Mouse (Mus musculus) erythroid progenitor cell, adult 5-6 weeks (primary cell): ENCODE results near the gene Stx8. TPM values are rescaled to one million over a fixed set of nuclear protein-coding genes. Genes with fewer than 3 reads are reported as not detected.

Source experiments
- ATAC-seq: replicated peaks from 2 replicates; pipeline ENCODE4 v1.8.0; 2016; ENCODE audit warnings: moderate number of reproducible peaks, mild to moderate bottlenecking, moderate TSS enrichment, inconsistent platforms; ENCODE audit not compliant: poor library complexity, low FRiP score, severe bottlenecking
- total RNA-seq, 2 experiments: library from RNA; stranded (forward) in 1 of 2; stranded (reverse) in 1 of 2; fragments of 150-400 nt in 1 of 2; fragments of 186-747, 209-891 nt in 1 of 2; gene quantifications; 2 replicates each; pipeline versions ENCODE4 v1.2.3 to v1.2.4; 2015 to 2017; ENCODE audit warnings: low replicate concordance in 2 of 2

The Stx8 gene
- total RNA-seq, 2 experiments from 2014 or later: 3.3 to 14.7 TPM

- no peak for ATAC-seq
Observed at GRCm38 (mm10) chr11:68074686-68075085, 108.7 kb downstream of the Stx8 start.

- ATAC-seq: no peak
Observed at GRCm38 (mm10) chr11:68075331-68075730, 109.3 kb downstream of the Stx8 start.

GRCm38 (mm10) chr11:68079756-68080155 is 113.8 kb downstream of the Stx8 start:
- ATAC-seq: no peak

- ATAC-seq: no peak
Observed at GRCm38 (mm10) chr11:68080999-68081398, 115.0 kb downstream of the Stx8 start.

- no peak for ATAC-seq
Observed at GRCm38 (mm10) chr11:68082756-68083155, 116.8 kb downstream of the Stx8 start.

- ATAC-seq: no peak
Observed at GRCm38 (mm10) chr11:68083562-68083961, 117.6 kb downstream of the Stx8 start.

GRCm38 (mm10) chr11:68086221-68086620 is 120.2 kb downstream of the Stx8 start:
- ATAC-seq: no peak

- ATAC-seq: no peak
Observed at GRCm38 (mm10) chr11:68089426-68089825, 123.4 kb downstream of the Stx8 start.

- ATAC-seq: no peak
Observed at GRCm38 (mm10) chr11:68089885-68090592, 124.0 kb downstream of the Stx8 start.

GRCm38 (mm10) chr11:68091975-68092759 is 126.2 kb downstream of the Stx8 start:
- ATAC-seq: no peak

GRCm38 (mm10) chr11:68101598-68101997 is 135.6 kb downstream of the Stx8 start:
- no peak for ATAC-seq

- ATAC-seq: no peak
Observed at GRCm38 (mm10) chr11:68103480-68103879, 137.5 kb downstream of the Stx8 start.

GRCm38 (mm10) chr11:68106053-68106452 is 140.1 kb downstream of the Stx8 start:
- no peak for ATAC-seq

- no peak for ATAC-seq
Observed at GRCm38 (mm10) chr11:68113454-68114100, 147.6 kb downstream of the Stx8 start.

GRCm38 (mm10) chr11:68114202-68114601 is 148.2 kb downstream of the Stx8 start:
- ATAC-seq: no peak

GRCm38 (mm10) chr11:68116157-68116556 is 150.2 kb downstream of the Stx8 start:
- ATAC-seq: no peak

GRCm38 (mm10) chr11:68117878-68118660 is 152.1 kb downstream of the Stx8 start:
- ATAC-seq: no peak

- ATAC-seq: no peak
Observed at GRCm38 (mm10) chr11:68118679-68119078, 152.7 kb downstream of the Stx8 start.

GRCm38 (mm10) chr11:68119136-68119535 is 153.1 kb downstream of the Stx8 start:
- ATAC-seq: no peak

- ATAC-seq: no peak
Observed at GRCm38 (mm10) chr11:68121260-68121659, 155.3 kb downstream of the Stx8 start.
